Mouse (Mus musculus) urinary bladder, adult 2 months (tissue): Measurements from ENCODE around the gene Olfr1177-ps. TPM values are rescaled to one million over a fixed set of nuclear protein-coding genes. Genes with fewer than 3 reads are reported as not detected.

Experiments used
- DNase-seq: peaks from one replicate; pipeline ENCODE4 v3.0.0; 2022; ENCODE audit warnings: low spot score
- polyA plus RNA-seq: library from polyadenylated mRNA; depleted of rRNA; stranded (reverse); fragments of >200 nt; gene quantifications from 2 replicates; pipeline ENCODE4 v1.2.3, GENCODE M21; 2012; rRNA removed

Gene Olfr1177-ps
- polyA plus RNA-seq: not detected in 2 replicates

DNA sequence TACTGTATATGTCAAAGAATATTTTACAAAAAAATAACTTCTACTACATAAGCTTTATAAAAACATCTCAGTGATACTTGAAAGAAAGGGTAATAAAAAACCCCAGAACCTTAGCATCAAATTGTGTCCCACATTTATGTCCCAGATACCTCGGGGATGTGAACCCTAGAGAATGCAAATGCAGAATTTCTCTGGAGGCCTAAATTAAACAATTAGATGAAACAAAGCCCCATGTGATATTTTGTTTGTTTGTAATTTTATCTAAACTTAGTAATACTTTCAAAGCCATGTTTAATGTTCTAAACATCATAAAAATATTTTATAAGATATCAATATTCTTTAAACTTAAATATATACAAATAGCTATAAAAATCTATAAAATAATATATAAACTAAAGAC, at the start of gene Olfr1177-ps:
Olfr1177-ps (minus strand) TSS at position 101 of the 400 bp plus-strand sequence.
- DNase-seq: no peak

GRCm38 (mm10) chr2:88386762-88387161, 40.5 kb upstream of the Olfr1177-ps start, which contains the start of gene Olfr1178:
Gene Olfr1178 (plus strand): TSS chr2:88387062.
- DNase-seq: no peak

DNA sequence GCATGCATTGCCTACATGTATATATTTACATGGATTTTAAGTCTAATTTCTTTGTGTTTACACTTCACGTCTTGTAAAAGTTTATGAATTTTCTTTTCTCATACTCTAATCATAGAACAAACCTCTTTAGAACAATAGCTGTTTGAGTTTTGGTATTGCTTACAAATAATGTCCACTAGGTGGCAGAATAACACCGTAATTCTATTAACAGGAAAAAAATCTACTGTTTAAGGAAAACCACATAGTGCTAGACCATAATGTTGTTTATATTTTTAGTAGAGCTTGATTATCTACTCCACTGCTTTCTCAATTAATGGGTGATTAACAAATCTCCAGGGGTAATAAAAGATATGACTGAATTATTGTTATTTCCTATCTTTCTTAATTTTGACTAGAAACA, 10.0 kb upstream of the Olfr1177-ps start:
- no peak for DNase-seq

DNA sequence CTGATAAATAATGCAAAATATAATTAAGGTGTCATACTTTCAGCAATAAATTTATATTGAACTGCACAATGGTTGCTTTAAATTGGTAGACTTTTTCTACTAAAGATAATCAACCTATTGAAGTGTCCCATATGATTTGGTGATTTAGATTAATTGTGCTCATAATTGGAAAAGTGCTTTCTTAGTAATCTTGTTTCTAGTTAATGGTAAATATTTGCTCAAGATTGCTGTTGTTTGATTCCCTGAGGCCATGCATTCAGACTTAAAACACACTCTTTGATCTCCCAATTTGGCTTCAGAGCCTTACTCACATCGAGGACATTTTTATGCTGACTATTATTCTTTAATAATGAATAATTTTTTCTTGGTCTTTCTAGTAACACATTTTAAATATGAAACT, 9.9 kb downstream of the Olfr1177-ps start, which contains the start of gene Olfr1176:
Olfr1176 (plus strand) TSS at position 301 of the 400 bp plus-strand sequence.
- DNase-seq: no peak

GRCm38 (mm10) chr2:88327115-88327514, 19.2 kb downstream of the Olfr1177-ps start, which contains the start of gene Olfr1175-ps:
Gene Olfr1175-ps (minus strand): TSS chr2:88327215.
- no peak for DNase-seq

GRCm38 (mm10) chr2:88315035-88315434, 31.3 kb downstream of the Olfr1177-ps start, which contains the start of gene Olfr1174-ps:
Gene Olfr1174-ps (minus strand): TSS chr2:88315135.
- no peak for DNase-seq

Other genes starting within 250 kb of the Olfr1177-ps start
- gene Olfr1166, start 218.2 kb downstream of the Olfr1177-ps start, polyA plus RNA-seq: not detected in 2 replicates
- gene Olfr1167, start 191.3 kb downstream of the Olfr1177-ps start, polyA plus RNA-seq: not detected in 2 replicates
- gene Olfr1168, start 164.6 kb downstream of the Olfr1177-ps start, polyA plus RNA-seq: not detected in 2 replicates
- not detected in 2 replicates for gene Olfr1170, start 118.2 kb downstream of the Olfr1177-ps start, polyA plus RNA-seq
- not detected in 2 replicates for gene Olfr1173, start 66.6 kb downstream of the Olfr1177-ps start, polyA plus RNA-seq
- not detected in 2 replicates for gene Olfr1174-ps, start 31.4 kb downstream of the Olfr1177-ps start, polyA plus RNA-seq
- not detected in 2 replicates for gene Olfr1175-ps, start 19.3 kb downstream of the Olfr1177-ps start, polyA plus RNA-seq
- not detected in 2 replicates for gene Olfr1176, start 9.8 kb downstream of the Olfr1177-ps start, polyA plus RNA-seq
- gene Olfr1178, start 40.6 kb upstream of the Olfr1177-ps start, polyA plus RNA-seq: not detected in 2 replicates
- gene Olfr1179, start 60.0 kb upstream of the Olfr1177-ps start, polyA plus RNA-seq: not detected in 2 replicates
- gene Olfr1180, start 72.7 kb upstream of the Olfr1177-ps start, polyA plus RNA-seq: not detected in 2 replicates
- gene Olfr1181, start 79.7 kb upstream of the Olfr1177-ps start, polyA plus RNA-seq: not detected in 2 replicates
- gene Gm13757, start 102.6 kb upstream of the Olfr1177-ps start, polyA plus RNA-seq: not detected in 2 replicates
- not detected in 2 replicates for gene Olfr1183, start 108.4 kb upstream of the Olfr1177-ps start, polyA plus RNA-seq
- not detected in 2 replicates for gene Olfr1184, start 137.1 kb upstream of the Olfr1177-ps start, polyA plus RNA-seq
- not detected in 2 replicates for gene Olfr1185-ps1, start 146.8 kb upstream of the Olfr1177-ps start, polyA plus RNA-seq
- gene Olfr1186, start 172.1 kb upstream of the Olfr1177-ps start, polyA plus RNA-seq: not detected in 2 replicates
- not detected in 2 replicates for gene Olfr1188, start 210.4 kb upstream of the Olfr1177-ps start, polyA plus RNA-seq
- gene Olfr1189, start 240.0 kb upstream of the Olfr1177-ps start, polyA plus RNA-seq: not detected in 2 replicates